Mouse (Mus musculus): Measurements from ENCODE around the gene Dtnbp1.
A peak's percentile ranks its signal among the peaks of the same experiment; 100 is the strongest.

Gene Dtnbp1

GRCm38 (mm10) chr13:44948320-44949250 lies 53.4 kb downstream of the Dtnbp1 start:
- no peak for DNase-seq (ENCODE audit: low read depth, low spot score)

GRCm38 (mm10) chr13:44946880-44947635 lies 54.9 kb downstream of the Dtnbp1 start:
- no peak for DNase-seq (ENCODE audit: low read depth, low spot score)

GRCm38 (mm10) chr13:44943618-44944017 lies 58.3 kb downstream of the Dtnbp1 start:
- no peak for DNase-seq (ENCODE audit: low read depth, low spot score)

- DNase-seq (ENCODE audit: low read depth, low spot score) = peak; percentile 93
Observed at GRCm38 (mm10) chr13:44939326-44940035, 62.5 kb downstream of the Dtnbp1 start.

GRCm38 (mm10) chr13:44937681-44938080 lies 64.3 kb downstream of the Dtnbp1 start:
- DNase-seq (ENCODE audit: low read depth, low spot score) = no peak

- no peak for DNase-seq (ENCODE audit: low read depth, low spot score)
Observed at GRCm38 (mm10) chr13:44933575-44933974, 68.4 kb downstream of the Dtnbp1 start.

- DNase-seq (ENCODE audit: low read depth, low spot score) = peak; percentile 37
Observed at GRCm38 (mm10) chr13:44932307-44933264, 69.4 kb downstream of the Dtnbp1 start.

DNA sequence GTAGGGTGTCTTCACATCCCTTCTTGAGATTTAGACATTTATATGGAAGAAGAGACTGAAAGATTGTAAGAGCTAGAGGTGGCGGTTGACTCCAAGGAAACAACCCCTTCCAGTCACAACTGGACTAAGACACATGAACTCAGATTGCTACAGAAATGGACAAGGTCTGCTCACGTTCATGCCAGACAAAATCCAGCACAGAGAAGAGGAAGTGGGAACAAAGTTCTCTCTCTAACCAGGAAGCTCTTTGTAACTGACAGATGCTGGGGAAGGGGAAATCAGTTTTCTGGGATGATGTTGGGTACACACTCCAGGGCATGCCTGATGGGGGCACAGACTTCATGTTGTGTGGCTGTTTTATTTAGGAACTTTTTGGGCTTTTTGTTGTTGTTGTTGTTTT lies 75.6 kb downstream of the Dtnbp1 start:
- no peak for DNase-seq (ENCODE audit: low read depth, low spot score)

- DNase-seq (ENCODE audit: low read depth, low spot score) = no peak
Observed at GRCm38 (mm10) chr13:44925173-44925572, 76.8 kb downstream of the Dtnbp1 start.

DNA sequence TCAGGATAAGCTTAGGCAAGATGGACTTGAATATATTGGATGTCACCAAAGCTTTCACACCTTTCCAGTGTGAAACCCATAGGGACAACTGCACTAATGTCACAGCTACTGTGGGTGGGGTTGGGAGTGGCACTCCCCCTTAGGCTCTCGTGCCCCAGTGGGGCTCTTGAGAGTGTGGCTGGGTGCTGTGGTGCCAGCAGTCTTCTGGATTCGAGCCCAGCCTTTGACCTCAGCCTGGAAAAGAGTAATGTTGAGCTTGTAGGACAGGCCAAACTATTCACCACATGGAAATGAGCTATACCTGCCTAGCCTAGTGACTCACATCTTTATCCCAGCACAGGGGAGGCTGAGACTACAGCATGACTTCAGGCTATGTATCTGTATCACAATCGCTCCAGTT lies 77.9 kb downstream of the Dtnbp1 start:
- DNase-seq (ENCODE audit: low read depth, low spot score) = no peak

DNA sequence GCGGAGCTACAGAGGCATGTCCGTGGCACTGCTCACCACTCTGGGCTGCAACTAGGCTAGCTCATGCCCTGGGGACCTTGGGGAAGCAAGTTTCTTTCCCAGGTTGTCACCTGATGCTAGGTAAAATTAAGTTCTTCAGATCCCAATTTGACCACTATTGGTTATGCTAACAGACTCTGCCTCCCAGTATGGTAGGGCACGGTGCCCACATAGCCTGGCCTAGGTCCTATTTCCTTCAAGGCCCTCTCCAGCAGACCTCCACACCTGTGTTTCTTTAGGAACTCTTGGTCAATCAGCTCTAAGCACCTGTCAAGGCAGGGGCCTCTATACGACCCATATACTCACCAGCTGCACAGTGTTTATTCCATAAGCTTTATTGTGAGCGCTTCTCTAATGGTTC lies 80.2 kb downstream of the Dtnbp1 start:
- no peak for DNase-seq (ENCODE audit: low read depth, low spot score)

DNA sequence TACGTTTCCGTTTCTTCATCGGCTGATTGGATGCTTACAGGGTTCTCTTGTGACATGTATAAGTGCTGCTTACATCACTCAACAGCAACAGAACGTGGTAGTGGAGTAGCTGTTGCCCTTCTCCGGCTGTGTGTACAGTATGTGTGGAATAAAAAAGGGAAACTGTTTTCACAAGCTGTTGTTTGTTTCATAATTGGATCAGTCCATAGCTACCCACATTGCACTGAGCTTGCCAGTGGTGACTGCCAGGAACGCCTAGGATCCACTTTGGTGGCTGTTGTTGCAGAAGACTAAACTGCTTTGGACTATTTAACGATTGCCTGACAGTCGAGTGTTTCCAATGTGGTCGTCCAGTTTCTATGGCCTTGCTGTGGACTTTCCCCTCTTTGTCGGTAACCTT lies 80.9 kb downstream of the Dtnbp1 start:
- no peak for DNase-seq (ENCODE audit: low read depth, low spot score)

DNA sequence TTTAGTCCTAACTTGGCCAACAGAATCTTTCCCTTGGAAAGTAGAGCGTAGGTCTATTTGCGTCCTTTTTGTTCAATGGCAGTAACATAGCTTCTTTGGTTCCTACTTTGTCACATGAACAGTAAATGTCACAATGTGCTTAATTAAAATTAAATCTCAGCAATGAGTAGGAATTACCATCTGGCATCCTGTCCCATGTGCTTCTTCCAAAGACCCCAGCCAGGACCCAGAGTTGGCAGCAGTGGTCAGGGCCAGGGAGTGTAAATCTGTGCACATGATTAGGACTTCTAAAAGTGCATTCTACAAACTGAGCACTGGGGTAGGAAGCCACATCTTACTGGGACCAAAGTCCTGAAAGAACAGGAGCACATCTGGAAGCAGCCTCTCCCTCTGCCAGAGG lies 83.7 kb downstream of the Dtnbp1 start:
- DNase-seq (ENCODE audit: low read depth, low spot score) = no peak

DNA sequence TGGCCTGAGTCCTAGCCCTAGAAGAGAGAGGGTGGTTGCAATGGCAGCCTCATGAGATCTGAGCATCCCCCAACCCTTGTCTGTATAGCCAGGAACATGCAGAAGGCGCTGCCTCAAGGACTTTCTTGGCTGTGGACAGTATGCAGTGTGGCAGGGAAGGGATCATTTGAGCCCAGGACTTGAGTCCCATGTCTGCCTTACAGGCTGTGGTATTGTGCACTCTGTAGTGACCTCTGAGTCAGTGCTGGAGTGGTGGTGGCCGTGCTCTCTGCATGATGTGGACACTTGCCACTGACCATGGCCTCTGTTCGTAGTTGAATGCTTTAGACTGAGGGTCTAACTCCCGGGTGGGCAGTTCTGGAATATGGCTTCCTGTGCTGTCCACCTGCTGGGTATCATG lies 84.7 kb downstream of the Dtnbp1 start:
- DNase-seq (ENCODE audit: low read depth, low spot score) = no peak

- DNase-seq (ENCODE audit: low read depth, low spot score) = peak; percentile 66
Observed at GRCm38 (mm10) chr13:44915945-44916344, 86.0 kb downstream of the Dtnbp1 start.

- no peak for DNase-seq (ENCODE audit: low read depth, low spot score)
Observed at GRCm38 (mm10) chr13:44915382-44915781, 86.6 kb downstream of the Dtnbp1 start.

GRCm38 (mm10) chr13:44913560-44913959 lies 88.4 kb downstream of the Dtnbp1 start:
- DNase-seq (ENCODE audit: low read depth, low spot score) = no peak

DNA sequence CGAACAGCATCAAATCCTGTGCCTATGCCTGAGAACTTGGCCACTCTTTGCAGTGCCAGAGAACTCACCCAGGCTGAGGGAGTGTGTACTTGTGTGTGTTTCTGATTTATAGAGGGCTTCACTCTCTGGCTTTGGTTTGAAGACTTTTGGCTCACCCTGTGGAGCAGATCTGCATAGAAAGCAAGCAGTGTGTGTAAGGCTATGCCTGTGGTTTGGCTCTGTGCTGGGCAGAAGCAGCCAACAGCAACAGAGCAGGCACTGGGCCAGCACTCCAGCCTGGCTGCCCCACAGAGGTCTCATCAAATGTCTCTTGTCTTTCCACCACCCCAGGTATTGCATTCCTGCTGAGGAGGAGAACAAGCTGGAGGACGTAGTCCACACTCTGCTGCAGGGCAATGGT lies 89.1 kb downstream of the Dtnbp1 start:
- DNase-seq (ENCODE audit: low read depth, low spot score) = no peak

DNA sequence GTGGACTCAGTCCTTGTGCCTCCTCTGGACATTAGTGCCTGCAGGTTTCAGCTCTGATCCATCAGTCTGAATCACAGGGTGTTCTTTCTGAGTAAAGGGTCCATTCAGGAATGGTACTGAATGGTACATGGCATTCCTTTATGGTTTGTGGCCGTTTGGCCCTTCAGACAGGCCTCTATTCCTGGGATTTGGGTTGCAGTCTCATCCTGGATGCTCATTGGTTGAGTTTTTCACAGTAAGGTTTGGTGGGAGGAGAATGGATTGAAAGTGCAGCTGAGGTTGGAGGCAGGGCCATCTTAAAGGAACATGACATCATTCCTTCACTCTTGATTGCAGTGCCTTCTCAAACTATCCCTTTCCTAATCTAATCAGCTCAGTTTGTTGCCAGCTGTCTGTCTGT lies 93.2 kb downstream of the Dtnbp1 start:
- DNase-seq (ENCODE audit: low read depth, low spot score) = peak; percentile 43

DNA sequence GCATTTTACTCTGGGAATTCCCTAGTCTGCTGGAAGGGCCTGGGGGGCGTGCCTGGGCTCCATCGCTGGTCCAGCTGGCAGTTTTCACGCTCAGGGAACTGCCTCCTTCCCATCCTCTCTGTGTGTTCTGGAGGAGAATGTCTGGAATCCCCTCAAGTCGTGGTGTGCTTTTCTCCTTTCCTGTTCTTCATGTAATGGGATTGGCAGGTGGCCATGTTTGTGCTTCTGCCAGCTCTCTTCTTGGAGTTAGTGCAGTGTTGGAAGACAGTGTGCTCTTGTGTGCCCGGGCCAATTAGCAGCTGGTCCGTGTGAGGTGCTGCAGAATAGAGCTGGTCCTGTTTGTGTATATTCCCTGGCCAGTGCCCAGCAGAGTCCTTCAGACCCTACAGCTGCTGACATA lies 94.2 kb downstream of the Dtnbp1 start:
- DNase-seq (ENCODE audit: low read depth, low spot score) = no peak

DNA sequence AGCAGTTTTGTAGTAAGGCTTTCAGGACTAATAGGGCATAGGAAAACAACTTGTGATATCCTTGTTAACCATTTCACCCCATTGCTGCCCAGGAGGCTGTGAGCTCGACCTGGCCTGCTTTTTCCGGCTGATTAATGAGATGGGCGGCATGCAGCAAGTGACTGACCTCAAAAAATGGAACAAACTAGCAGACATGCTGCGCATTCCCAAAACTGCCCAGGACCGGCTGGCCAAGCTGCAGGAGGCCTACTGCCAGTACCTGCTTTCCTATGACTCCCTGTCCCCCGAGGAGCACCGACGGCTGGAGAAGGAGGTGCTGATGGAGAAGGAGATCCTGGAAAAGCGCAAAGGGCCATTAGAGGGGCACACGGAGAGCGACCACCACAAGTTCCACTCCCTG lies 95.8 kb downstream of the Dtnbp1 start:
- DNase-seq (ENCODE audit: low read depth, low spot score) = no peak
